Mouse (Mus musculus): Measurements from ENCODE around the gene Prtn3.

DNA sequence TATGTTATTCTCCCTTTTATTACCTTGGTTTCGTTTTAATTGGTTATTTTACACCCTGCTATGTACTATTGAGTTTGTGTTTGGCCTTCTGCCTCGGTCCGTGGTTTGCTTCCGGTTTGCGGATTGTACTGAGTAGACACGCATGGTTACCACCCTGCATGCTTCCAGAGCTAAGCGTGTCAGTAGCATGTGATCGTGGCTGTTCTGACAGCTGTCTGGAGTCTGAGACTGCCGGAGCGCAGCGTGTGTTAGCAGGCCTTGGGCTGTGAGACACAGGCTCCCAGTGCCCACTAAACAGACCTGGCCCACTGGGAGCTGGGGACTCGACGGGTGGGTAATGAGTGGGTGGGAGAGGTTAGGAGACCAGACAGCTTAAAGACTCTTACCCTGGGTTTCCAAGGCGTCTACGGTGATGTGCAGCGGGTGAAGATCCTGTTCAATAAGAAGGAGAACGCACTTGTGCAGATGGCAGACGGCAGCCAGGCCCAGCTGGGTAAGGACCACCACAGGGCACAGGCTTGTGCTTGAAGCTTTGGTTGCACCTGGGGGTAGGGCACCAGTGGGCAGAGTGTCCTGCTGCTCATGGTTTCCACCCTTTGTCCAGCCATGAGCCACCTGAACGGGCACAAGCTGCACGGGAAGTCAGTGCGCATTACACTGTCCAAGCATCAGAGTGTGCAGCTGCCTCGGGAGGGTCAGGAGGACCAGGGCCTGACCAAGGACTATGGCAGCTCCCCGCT is 12.1 kb upstream of the Prtn3 start:
- no peak for TF ChIP-seq CTCF (IDR thresholded peaks at IDR 0.05; ENCODE audit: low read depth)
- no peak for TF ChIP-seq EP300 (optimal IDR thresholded peaks at IDR 0.05)

Measured in stomach, postnatal 0 days (tissue).